In genomic region chr5:20294521-20294920, GRCm38 (mm10) we compare ENCODE assay signal across 13 mouse cellular contexts.
DNase-seq lines count a peak whose midpoint lies in the region; ATAC-seq lines count a peak whose summit lies in the region.
"Had no signal": no experiment of that assay in that cellular context is flagged by ENCODE, and none has a peak within 500 bp of the region (broad histone marks: within the 10 kb centered on the region; RNA-seq: fewer than 3 reads in every experiment).

No protein-coding gene starts in this region.

- peak; percentile 16 to 28 for DNase-seq in kidney, adult 8-10 months
- DNase-seq in kidney, postnatal 10 days: no peak
- peak; percentile 52 for DNase-seq in embryo, embryonic 11 days
- peak; percentile 22 for DNase-seq in hindlimb bud, embryonic 11.5 days (ENCODE audit: extremely low spot score, low read depth, low spot score)
- DNase-seq in kidney, postnatal 36 days: peak; percentile 16 to 43
- no peak for DNase-seq in left cerebral cortex, postnatal 25 days (ENCODE audit: low spot score in 2 of 2)
- DNase-seq: adrenal gland, postnatal 10 days; cerebellum, adult 11 months; cerebellum, postnatal 14 days; heart, postnatal 10 days; right cerebral cortex, adult 18-20 months had no signal

- intact Hi-C loops in left cerebral cortex, postnatal 25 days (cut with DNase I): no loop called here

- no peak for ATAC-seq in erythroblast, adult 5-6 weeks (replicated peaks; ENCODE audit: low FRiP score, poor library complexity, severe bottlenecking)
- ATAC-seq: midbrain, embryonic 16.5 days had no signal

Comparison
In these comparisons a context has a peak if more than half of its experiments do, and no peak if none do; other contexts are left out.
1. DNase-seq: peak in kidney, adult 8-10 months (2 of 2), embryo, embryonic 11 days (single experiment), hindlimb bud, embryonic 11.5 days (single experiment) and kidney, postnatal 36 days (2 of 2); none in kidney, postnatal 10 days (single experiment) and left cerebral cortex, postnatal 25 days (0 of 2).